ENCODE assay signal across 9 mouse cellular contexts in genomic region chr11:70615516-70616093, GRCm38 (mm10). TPM values are rescaled to one million over a fixed set of nuclear protein-coding genes. Genes with fewer than 3 reads are reported as not detected.
A peak's percentile ranks its signal among the peaks of the same experiment; 100 is the strongest.
DNase-seq lines count a peak whose midpoint lies in the region; ATAC-seq and TF ChIP-seq lines count a peak whose summit lies in the region.
"Had no signal": no experiment of that assay in that cellular context is flagged by ENCODE, and none has a peak within 500 bp of the region (broad histone marks: within the 10 kb centered on the region; RNA-seq: fewer than 3 reads in every experiment).

Gene 4930544D05Rik (plus strand): TSS chr11:70615848.

- no peaks in the 10 kb centered on the region for H3K79me3 ChIP-seq in C2C12 (ENCODE audit: low read depth)

- intact Hi-C loops in gastrocnemius, adult 2 months (cut with DNase I): loop anchor here (5.0 kb wide), 1 partner anchor 137 kb away; no protein-coding TSS in a partner anchor
- intact Hi-C loops in left cerebral cortex, postnatal 36 days (cut with DNase I): no loop called here

- no peak for DNase-seq in gastrocnemius, adult 2 months
- DNase-seq in gastrocnemius, postnatal 25 days: no peak
- DNase-seq in liver, embryonic 11.5 days (ENCODE audit: low spot score): no peak
- DNase-seq in left cerebral cortex, postnatal 36 days (ENCODE audit: low spot score in 2 of 2): no peak
- no peak for DNase-seq in left cerebral cortex, adult 8-10 months (ENCODE audit: low spot score in 2 of 2)

- peaks cover 12% of the 10 kb centered on the region for H3K4me1 ChIP-seq in forebrain, embryonic 12.5 days
- peaks cover 10% of the 10 kb centered on the region for H3K4me1 ChIP-seq in liver, embryonic 11.5 days (replicated peaks; ENCODE audit: control insufficient read depth, insufficient read depth, low read length)
- peaks cover 11% of the 10 kb centered on the region for H3K4me1 ChIP-seq in stomach, embryonic 15.5 days

- no peak for ATAC-seq in forebrain, embryonic 12.5 days (ENCODE audit: low FRiP score)
- 0 out of 2 replicates have a peak, but pooled peaks have one; percentile 11 for ATAC-seq in liver, embryonic 11.5 days (replicated peaks; ENCODE audit: low FRiP score)
- ATAC-seq in stomach, embryonic 15.5 days (ENCODE audit: insufficient read depth, low FRiP score, low read depth): no peak

- H3K4me2 ChIP-seq in forebrain, embryonic 12.5 days: peak within 1 kb of the TSS; percentile 57
- peak within 1 kb of the TSS; percentile 99 for H3K4me2 ChIP-seq in liver, embryonic 11.5 days
- peak within 1 kb of the TSS; percentile 93 for H3K4me2 ChIP-seq in stomach, embryonic 15.5 days

- H3K4me3 ChIP-seq in gastrocnemius, adult 2 months: peak within 1 kb of the TSS; percentile 72
- no peak within 1 kb of the TSS for H3K4me3 ChIP-seq in C2C12 (ENCODE audit: insufficient read depth, poor library complexity, severe bottlenecking)
- H3K4me3 ChIP-seq in forebrain, embryonic 12.5 days (replicated peaks): peak within 1 kb of the TSS; percentile 27
- H3K4me3 ChIP-seq in liver, embryonic 11.5 days (ENCODE audit: low read depth, low read length): peak within 1 kb of the TSS; percentile 55
- H3K4me3 ChIP-seq in stomach, embryonic 15.5 days (replicated peaks): peak within 1 kb of the TSS; percentile 44

- peak within 1 kb of the TSS; percentile 46 for H3K9ac ChIP-seq in forebrain, embryonic 12.5 days
- peak within 1 kb of the TSS; percentile 68 for H3K9ac ChIP-seq in liver, embryonic 11.5 days (ENCODE audit: low read depth, low read length)
- H3K9ac ChIP-seq in stomach, embryonic 15.5 days: 0 out of 2 replicates have a peak within 1 kb of the TSS, but pooled peaks have one; percentile 27

- TF ChIP-seq CTCF in gastrocnemius, adult 2 months (IDR thresholded peaks at IDR 0.05): no peak
- no peak for TF ChIP-seq CTCF in C2C12 (IDR thresholded peaks at IDR 0.05; ENCODE audit: control insufficient read depth, insufficient read depth, insufficient read length)

- H3ac ChIP-seq in C2C12 (ENCODE audit: control insufficient read depth, insufficient read length, low read depth): no peak within 1 kb of the TSS

- WGBS in forebrain, embryonic 12.5 days: 14% methylated on average over 21 of the region's 21 CpGs
- WGBS in liver, embryonic 11.5 days: 17% methylated on average over 21 of the region's 21 CpGs
- WGBS in stomach, embryonic 15.5 days: 15% methylated on average over 21 of the region's 21 CpGs

- peak within 1 kb of the TSS; percentile 28; the same call in 1 of the 2 replicates for H3K27ac ChIP-seq in gastrocnemius, adult 2 months
- no peak within 1 kb of the TSS for H3K27ac ChIP-seq in forebrain, embryonic 12.5 days
- no peak within 1 kb of the TSS for H3K27ac ChIP-seq in liver, embryonic 11.5 days (ENCODE audit: low read depth, low read length)
- peak within 1 kb of the TSS; percentile 78 for H3K27ac ChIP-seq in stomach, embryonic 15.5 days

- H3K27me3 ChIP-seq in C2C12 (ENCODE audit: control insufficient read depth, insufficient read depth, insufficient read length): no peaks in the 10 kb centered on the region
- peaks cover 23% of the 10 kb centered on the region for H3K27me3 ChIP-seq in forebrain, embryonic 12.5 days
- H3K27me3 ChIP-seq in liver, embryonic 11.5 days (replicated peaks; ENCODE audit: control insufficient read depth, insufficient read depth, low read length): peaks cover 4% of the 10 kb centered on the region; the same call in 1 of the 2 replicates
- 0 out of 2 replicates have a peak, but pooled peaks cover 3% of the 10 kb centered on the region for H3K27me3 ChIP-seq in stomach, embryonic 15.5 days (replicated peaks)

- peaks cover 29% of the 10 kb centered on the region for H3K36me3 ChIP-seq in C2C12 (ENCODE audit: control insufficient read depth, insufficient read depth)
- H3K36me3 ChIP-seq in forebrain, embryonic 12.5 days (replicated peaks): peaks cover 30% of the 10 kb centered on the region
- peaks cover 11% of the 10 kb centered on the region for H3K36me3 ChIP-seq in liver, embryonic 11.5 days (ENCODE audit: control insufficient read depth, insufficient read depth, low read length)
- peaks cover 15% of the 10 kb centered on the region for H3K36me3 ChIP-seq in stomach, embryonic 15.5 days

- H3K79me2 ChIP-seq in C2C12 (ENCODE audit: control insufficient read depth, insufficient read depth): no peaks in the 10 kb centered on the region

- 0 out of 2 replicates have a peak, but pooled peaks cover 2% of the 10 kb centered on the region for H3K9me3 ChIP-seq in forebrain, embryonic 12.5 days
- no peaks in the 10 kb centered on the region for H3K9me3 ChIP-seq in liver, embryonic 11.5 days (ENCODE audit: control insufficient read depth, low read length)
- no peaks in the 10 kb centered on the region for H3K9me3 ChIP-seq in stomach, embryonic 15.5 days

TF ChIP-seq in C2C12, 6 proteins besides CTCF, POLR2A, EP300 and RAD21:
- peak; percentile 29 for TF ChIP-seq CEBPB (IDR thresholded peaks at IDR 0.05; ENCODE audit: low read depth)
- no peak for TF ChIP-seq MYOG (IDR thresholded peaks at IDR 0.05; ENCODE audit: control insufficient read depth, extremely low read depth, insufficient read length)

RNA-seq across cellular contexts. Expression of gene 4930544D05Rik, which starts in this region (rescaled TPM):
- total RNA-seq in gastrocnemius, adult 2 months (2021): not detected
- total RNA-seq in gastrocnemius, postnatal 25 days (2021): not detected
- polyA plus RNA-seq in C2C12 (2012; fragmentation: generic; extraction: Trizol): not detected
- not detected in 2 replicates for polyA plus RNA-seq in forebrain, embryonic 12.5 days (2016; fragmentation: Nextera tagmentation; extraction: Ambion mirVana)
- not detected in 2 replicates for polyA plus RNA-seq in liver, embryonic 11.5 days (2014; fragmentation: Nextera tagmentation; extraction: Ambion mirVana)
- polyA plus RNA-seq in stomach, embryonic 15.5 days (2015; fragmentation: Nextera tagmentation; extraction: Ambion mirVana): 0.23 TPM in 1 of 2 replicates, not detected in the other
- total RNA-seq in left cerebral cortex, postnatal 36 days (2021): not detected
- under 1 TPM in 2 of 4 experiments, not detected in 2; 0.51 to 0.59 TPM for total RNA-seq in left cerebral cortex, adult 8-10 months (2022)
- total RNA-seq: MEL had no signal

Comparison
In these comparisons a context has a peak if more than half of its experiments do, and no peak if none do; other contexts are left out.
1. Peak in ATAC-seq, H3K4me3 ChIP-seq, H3K9ac ChIP-seq and H3K4me2 ChIP-seq in liver, embryonic 11.5 days; RNA of the gene not detected or under 1 TPM.
2. H3K27ac ChIP-seq: peak in gastrocnemius, adult 2 months (single experiment) and stomach, embryonic 15.5 days (single experiment); none in forebrain, embryonic 12.5 days (single experiment) and liver, embryonic 11.5 days (single experiment).
3. Peak in every context shown above with its lines, with median percentiles within 50 percentile points of each other: H3K4me2 ChIP-seq and H3K9ac ChIP-seq.